Mouse (Mus musculus) liver, embryonic 14.5 days (tissue): Measurements from ENCODE around the gene Speer4b. TPM values are rescaled to one million over a fixed set of nuclear protein-coding genes. Genes with fewer than 3 reads are reported as not detected.

Experiments used
- ATAC-seq: fragments of 200-750 bp; cut with Nextera tagmentation; 2 replicates; pipeline ENCODE4 v1.8.0; 2017; ENCODE audit warnings: moderate number of reproducible peaks, mild to moderate bottlenecking, moderate library complexity; ENCODE audit not compliant: insufficient read depth
- DNase-seq, 3 experiments: peaks; one replicate each; pipeline ENCODE4 v3.0.0-alpha.2; 2012 to 2013; ENCODE audit warnings: low read depth in 3 of 3, low spot score in 3 of 3
- H3K27ac ChIP-seq: fragments of 300-500 bp; sonication (generic); 2 replicates; pipeline ENCODE4 v1.5.1; 2014; ENCODE audit warnings: moderate library complexity, mild to moderate bottlenecking, control low read depth, inconsistent platforms
- H3K27me3 ChIP-seq: fragments of 300-500 bp; sonication (generic); 2 replicates; pipeline ENCODE4 v1.6.1; 2014; ENCODE audit warnings: mild to moderate bottlenecking, low read length, moderate library complexity; ENCODE audit not compliant: control insufficient read depth, insufficient read depth
- H3K36me3 ChIP-seq: fragments of 300-500 bp; sonication (generic); replicated peaks from 2 replicates; pipeline ENCODE4 v1.6.1; 2014; ENCODE audit warnings: low read depth; ENCODE audit not compliant: control insufficient read depth, insufficient read depth
- H3K4me1 ChIP-seq, 2 experiments: fragments of 200-500 bp in 1 of 2; fragments of 300-500 bp in 1 of 2; sonication (generic) in 1 of 2; replicated peaks; 2 replicates each; pipeline ENCODE4 v1.6.1; 2012 to 2014; ENCODE audit warnings: antibody characterized with exemption in 1 of 2, inconsistent platforms in 1 of 2, low read length in 1 of 2; ENCODE audit not compliant: control insufficient read depth in 2 of 2, insufficient read depth in 2 of 2
- H3K4me2 ChIP-seq: fragments of 300-500 bp; sonication (generic); 2 replicates; pipeline ENCODE4 v1.6.1; 2014; ENCODE audit warnings: low read depth, mild to moderate bottlenecking, control low read depth, moderate library complexity
- H3K4me3 ChIP-seq, 2 experiments: fragments of 200-500 bp in 1 of 2; fragments of 300-500 bp in 1 of 2; sonication (generic) in 1 of 2; 2 replicates each; pipeline ENCODE4 v1.5.1; 2012 to 2014; ENCODE audit warnings: low read depth in 2 of 2, low read length in 2 of 2, mild to moderate bottlenecking in 2 of 2, control low read depth in 1 of 2, inconsistent platforms in 1 of 2, moderate library complexity in 1 of 2; ENCODE audit not compliant: insufficient read depth in 1 of 2
- H3K9ac ChIP-seq: fragments of 300-500 bp; sonication (generic); replicated peaks from 2 replicates; pipeline ENCODE4 v1.6.1; 2014; ENCODE audit warnings: mild to moderate bottlenecking, control low read depth, moderate library complexity
- H3K9me3 ChIP-seq: fragments of 300-500 bp; sonication (generic); 2 replicates; pipeline ENCODE4 v1.6.1; 2016; ENCODE audit warnings: low read length, mixed read lengths; ENCODE audit not compliant: control insufficient read depth
- CTCF ChIP-seq: IDR thresholded peaks from 2 replicates; pipeline ENCODE4 v1.5.1; 2016; ENCODE audit warnings: antibody characterized with exemption, low read depth, control low read depth
- EP300 ChIP-seq: IDR thresholded peaks from 2 replicates; pipeline ENCODE4 v1.6.1; 2016; ENCODE audit warnings: antibody characterized with exemption, low read depth
- WGBS: fragments of 180-500 bp; shearing (Covaris S2); extraction: QIAGEN DNeasy Blood & Tissue Kit; methylation state at CpG from one replicate; pipeline ENCODE4 v1.1.7; 2014; ENCODE audit not compliant: insufficient replicate concordance; 5-methylcytosine and 5-hydroxymethylcytosine counted together
- polyA plus RNA-seq, 2 experiments: library from polyadenylated mRNA; depleted of rRNA in 1 of 2; stranded (reverse) in 1 of 2; unstranded in 1 of 2; fragments of >200 nt; fragmentation: Nextera tagmentation in 1 of 2; extraction: Ambion mirVana in 1 of 2; gene quantifications; 2 replicates each; pipeline versions ENCODE4 v1.2.1 to v1.2.3; 2012 to 2014

The Speer4b gene
- polyA plus RNA-seq, 2 experiments = not detected

DNA sequence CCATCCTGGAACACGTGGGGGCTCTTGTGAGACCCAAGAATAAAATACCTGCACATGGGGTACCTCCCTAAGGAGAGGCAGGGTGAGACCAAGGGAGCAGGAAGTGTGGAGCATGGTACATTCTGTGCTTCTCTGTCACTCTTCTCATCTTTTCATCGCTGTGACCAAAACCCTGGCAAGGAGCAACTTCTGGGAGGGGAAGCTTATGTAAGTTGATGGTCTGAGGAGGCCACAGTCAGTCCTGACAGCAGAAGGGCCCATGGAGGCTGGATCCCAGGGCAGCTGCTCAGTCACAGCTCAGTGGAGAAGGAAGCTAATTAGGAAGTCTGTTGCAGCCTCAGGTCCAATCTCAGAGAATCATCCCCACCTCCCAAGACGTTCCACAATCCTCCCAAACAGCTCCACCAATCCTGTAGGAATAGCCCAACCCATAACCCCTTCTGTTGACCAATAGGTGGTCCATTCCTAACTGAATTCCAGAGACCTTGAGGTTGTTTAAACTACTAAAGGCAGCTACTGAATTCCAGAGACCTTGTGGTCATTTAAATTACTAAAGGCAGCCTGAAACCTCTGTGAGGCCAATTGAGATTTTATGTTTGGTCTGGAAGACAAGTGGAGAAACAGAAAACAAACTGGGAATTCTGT lies 47.9 kb downstream of the Speer4b start:
- H3K9ac ChIP-seq = no peak overlapping the region
- no peaks in the 10 kb centered on the region for H3K36me3 ChIP-seq
- no peaks in the 10 kb centered on the region for H3K4me1 ChIP-seq
- ATAC-seq = no peak
- no peak overlapping the region for H3K27ac ChIP-seq
- H3K4me3 ChIP-seq = no peak overlapping the region
- no peak overlapping the region for H3K4me2 ChIP-seq
- no peaks in the 10 kb centered on the region for H3K9me3 ChIP-seq
- H3K27me3 ChIP-seq = no peaks in the 10 kb centered on the region
- DNase-seq = no peak
- TF ChIP-seq EP300 = no peak
- no peak for TF ChIP-seq CTCF
- 19% methylated on average over 3 of the region's 3 CpGs for WGBS
